Mouse (Mus musculus) stomach, postnatal 0 days (tissue): ENCODE data around the gene Prickle2.

Source experiments
- CTCF ChIP-seq: IDR thresholded peaks from 2 replicates; pipeline ENCODE4 v1.5.1; 2016; ENCODE audit warnings: antibody characterized with exemption, low read depth, mild to moderate bottlenecking, moderate library complexity
- EP300 ChIP-seq: optimal IDR thresholded peaks from 2 replicates; pipeline ENCODE3; 2016; ENCODE audit warnings: antibody characterized with exemption

- TF ChIP-seq CTCF (no peak), EP300 (no peak)
These were observed 43.5 kb upstream of the Prickle2 start for GRCm38 (mm10) chr6:92749420-92749819.
